Mouse (Mus musculus) layer of hippocampus, adult 9-11 months (tissue): ENCODE data around the gene Zfp644.

ENCODE experiments used
- DNase-seq: peaks from one replicate; pipeline ENCODE4 v3.0.0; 2022

Zfp644 gene

DNA sequence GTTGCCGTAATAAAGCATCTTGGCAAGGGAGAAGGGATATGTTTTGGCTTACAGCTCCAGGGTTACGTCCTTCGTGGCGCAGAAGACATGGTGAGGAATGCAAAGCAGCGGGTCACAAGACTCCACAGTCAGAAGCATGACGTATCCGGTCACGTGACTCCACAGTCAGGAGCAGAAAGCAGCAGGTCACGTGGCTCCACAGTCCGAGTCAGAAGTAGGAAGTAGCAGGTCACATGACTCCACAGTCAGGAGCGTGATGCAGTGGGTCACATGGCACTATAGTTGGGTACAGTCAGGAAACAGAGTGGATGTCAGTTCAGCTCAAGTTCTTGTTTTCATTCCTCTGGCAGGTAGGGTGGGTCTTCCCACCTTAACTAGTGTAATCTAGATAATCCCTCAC lies 107.4 kb downstream of the Zfp644 start:
- DNase-seq, result no peak

- DNase-seq, result no peak
Observed at GRCm38 (mm10) chr5:106589006-106589405, 108.1 kb downstream of the Zfp644 start.

GRCm38 (mm10) chr5:106580943-106581342 lies 116.1 kb downstream of the Zfp644 start:
- no peak for DNase-seq

DNA sequence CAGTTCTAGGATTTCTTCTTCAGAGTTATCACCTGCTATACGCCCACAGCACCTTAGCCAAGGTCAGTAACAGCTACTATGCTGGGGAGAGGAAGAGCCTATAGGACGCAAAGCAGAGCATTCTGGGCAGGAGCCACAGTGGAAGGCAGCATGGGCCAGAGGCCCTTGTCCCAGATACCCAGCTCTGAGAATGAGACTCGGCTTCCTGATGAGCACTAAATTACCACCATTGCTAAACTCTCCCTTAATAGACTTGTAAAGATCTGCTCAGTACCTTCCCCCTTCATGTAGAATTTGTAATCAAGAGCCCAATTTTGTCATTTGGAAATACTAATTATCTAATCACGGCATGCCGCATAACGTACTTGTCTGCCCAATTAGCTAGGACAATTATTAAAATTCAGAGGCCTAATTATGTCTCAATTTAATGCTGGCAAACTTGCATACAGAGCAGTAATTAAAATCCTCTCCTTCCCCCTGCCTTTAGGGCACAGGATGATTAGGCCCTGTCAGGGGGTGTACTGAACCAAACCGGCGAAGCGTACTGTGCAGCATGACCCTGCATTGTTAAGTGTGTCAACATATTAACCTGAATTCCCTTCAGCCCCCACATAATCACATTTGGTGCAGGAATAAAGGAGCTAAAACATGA lies 119.7 kb downstream of the Zfp644 start:
- DNase-seq, result no peak

DNA sequence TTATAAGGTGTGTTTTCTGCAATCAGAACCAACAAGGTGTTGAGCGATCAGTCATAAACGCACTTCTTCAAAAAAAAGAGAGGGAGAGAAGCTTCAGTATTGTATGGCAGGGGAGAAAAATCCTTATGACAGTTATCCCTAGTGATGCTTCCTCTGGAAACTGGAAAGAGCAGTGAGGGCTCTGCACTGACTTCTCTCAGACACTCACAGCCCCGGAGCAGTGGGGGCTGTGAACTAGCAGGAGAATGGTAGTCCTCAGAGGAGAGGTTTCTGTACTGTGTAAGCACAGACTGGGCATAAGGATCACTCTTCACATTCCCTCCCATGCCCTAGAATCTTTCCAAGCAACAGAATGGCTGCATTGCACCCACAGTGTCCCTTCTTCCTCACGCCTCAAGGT lies 122.0 kb downstream of the Zfp644 start:
- DNase-seq, result no peak

GRCm38 (mm10) chr5:106574560-106574946 lies 122.5 kb downstream of the Zfp644 start:
- peak; percentile 71 for DNase-seq

DNA sequence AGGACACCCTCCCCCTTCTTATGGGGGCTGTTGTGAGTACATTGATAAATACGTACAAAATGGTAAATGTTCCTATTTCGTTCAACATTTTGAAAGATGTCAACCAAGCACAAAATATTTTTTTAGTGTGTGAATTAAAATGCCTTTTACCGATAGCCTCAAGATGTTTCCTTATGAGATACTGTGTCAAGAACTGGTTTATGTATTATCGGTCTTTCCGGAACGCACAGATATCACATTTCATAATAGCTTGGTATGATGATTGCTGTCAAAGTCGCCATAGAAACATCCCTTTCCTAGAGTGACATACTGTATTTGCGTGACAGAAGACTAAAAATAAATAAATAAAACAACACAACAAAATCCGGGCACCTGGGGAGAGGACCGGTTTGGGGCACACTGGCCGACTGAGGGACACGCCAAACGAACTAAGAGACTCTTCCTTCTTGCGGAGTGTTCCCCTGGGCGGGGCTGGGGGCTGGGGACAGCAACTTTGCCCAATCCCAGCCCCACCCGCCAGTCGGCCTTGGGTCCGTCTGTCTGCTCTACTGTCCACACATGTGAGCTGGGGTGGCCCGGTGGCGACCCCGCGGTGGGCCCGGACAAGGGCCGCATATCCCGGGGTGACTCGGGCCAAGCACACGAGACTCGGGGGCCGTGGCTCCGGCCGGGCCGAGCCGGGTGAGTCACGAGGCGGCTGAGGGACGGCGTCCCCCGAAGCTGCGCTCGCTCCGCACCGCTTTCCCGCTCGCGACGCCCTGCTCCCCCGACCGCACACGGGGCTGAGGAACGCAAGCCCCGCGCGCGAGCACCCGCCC lies 123.1 kb downstream of the Zfp644 start:
- DNase-seq, result no peak
